Mouse (Mus musculus): ENCODE measurements around the gene Olfr1337.
"Not testable (repeated sequence)": the region's sequence is repeated elsewhere in the genome, so short reads cannot be mapped to it uniquely, and the experiment has no call there.

Gene Olfr1337

DNA sequence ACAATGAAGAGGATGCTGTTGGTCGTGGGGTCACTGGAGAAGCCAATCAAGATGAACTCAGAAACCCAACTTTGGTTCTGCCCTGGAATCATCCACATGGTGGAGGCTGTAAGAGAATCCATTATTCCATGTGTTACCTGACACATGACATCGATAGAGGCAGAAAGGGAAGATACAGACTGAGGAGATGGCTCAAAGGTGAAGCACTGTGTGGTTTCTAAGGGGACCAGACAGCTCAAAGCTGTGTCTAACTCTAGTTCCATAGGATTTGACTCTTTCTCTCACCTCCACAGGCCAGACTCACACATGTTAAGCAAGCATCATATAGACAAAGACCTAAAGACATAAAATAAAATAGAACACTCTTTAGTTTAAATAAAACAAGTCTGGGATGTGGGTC lies at the start of gene Olfr1337:
Gene Olfr1337 (minus strand): TSS at position 101 of the 400 bp plus-strand sequence.
- DNase-seq (ENCODE audit: extremely low spot score, low spot score): no peak

DNA sequence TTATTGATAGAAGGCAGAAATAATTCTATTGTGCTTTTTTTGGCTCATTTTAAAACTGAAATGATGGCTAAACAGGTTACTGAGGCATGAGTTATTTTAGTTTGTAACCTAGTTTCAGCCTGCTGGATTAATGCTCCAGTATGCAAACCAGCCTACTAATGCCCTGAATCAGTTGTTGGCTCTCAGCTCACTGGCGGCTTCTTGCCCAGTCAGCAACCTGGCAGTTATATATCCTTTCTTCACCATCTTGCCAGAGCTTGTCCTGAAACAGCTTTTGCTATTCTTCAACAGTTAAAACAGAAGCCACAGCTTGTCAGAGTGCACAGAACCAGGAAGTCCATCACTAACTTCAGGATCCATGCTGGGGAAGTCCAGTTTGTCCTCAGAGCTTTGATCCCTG lies 36.5 kb upstream of the Olfr1337 start:
- DNase-seq (ENCODE audit: extremely low spot score, low spot score): no peak

DNA sequence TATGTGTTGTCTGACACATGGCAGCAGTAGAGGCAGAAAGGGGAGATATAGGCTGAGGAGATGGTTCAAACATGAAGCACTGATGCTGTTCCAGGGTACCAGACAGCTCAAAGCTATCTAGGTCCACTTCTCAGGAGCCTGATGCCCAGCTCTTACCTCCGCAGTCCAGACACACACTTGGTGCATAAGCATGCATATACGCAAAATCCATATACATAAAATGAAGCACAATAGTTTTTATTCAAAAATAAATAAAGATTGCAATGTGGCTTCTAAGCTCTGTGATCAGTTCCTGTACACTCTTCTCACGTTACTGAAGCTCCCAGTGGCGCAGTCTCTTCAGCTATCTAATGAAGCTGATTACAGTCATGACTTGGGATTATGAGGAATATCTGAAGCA lies 27.5 kb upstream of the Olfr1337 start, which contains the start of gene Olfr1335:
Gene Olfr1335 (minus strand): TSS at position 101 of the 400 bp plus-strand sequence.
- no peak for DNase-seq (ENCODE audit: extremely low spot score, low spot score)

DNA sequence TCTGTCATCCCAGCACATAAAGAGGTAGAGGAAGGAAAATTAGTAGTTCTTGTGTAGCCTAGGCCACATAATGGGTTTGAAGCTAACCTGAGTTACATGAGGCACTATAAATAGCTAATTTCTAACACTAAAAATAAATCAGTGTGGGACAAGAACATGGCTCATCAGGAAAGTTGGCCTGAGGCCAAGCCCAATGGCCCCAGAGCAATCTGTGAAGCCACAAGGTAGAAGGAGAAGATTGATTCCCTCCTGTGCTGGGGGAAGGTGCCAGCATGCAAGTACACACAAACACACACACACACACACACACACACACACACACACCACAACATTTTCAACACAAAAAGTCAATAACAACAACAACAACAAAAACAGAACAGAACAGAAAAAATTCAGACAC lies 10.4 kb upstream of the Olfr1337 start:
- not testable (repeated sequence) for DNase-seq (ENCODE audit: extremely low spot score, low spot score)

DNA sequence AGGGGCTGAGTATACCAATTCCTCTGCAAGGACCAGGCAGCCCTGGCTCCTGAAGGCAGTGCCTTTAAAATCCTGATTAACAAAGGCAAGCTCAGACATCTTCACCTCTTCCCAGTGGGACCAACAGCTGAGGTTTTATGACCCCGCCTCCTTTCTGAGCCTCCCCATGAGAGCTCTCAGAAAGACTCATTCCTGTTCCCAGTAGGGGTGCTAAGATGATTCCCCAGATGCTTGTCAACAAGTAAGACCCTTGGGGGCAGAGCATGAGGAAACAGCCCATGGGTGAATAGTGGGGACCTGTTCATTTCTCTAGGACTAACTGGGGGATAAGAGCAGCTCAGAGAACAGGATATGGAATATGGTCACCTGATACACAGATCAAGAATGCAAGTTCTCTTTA lies 23.7 kb downstream of the Olfr1337 start, which contains the start of gene Olfr1338:
Gene Olfr1338 (minus strand): TSS at position 101 of the 400 bp plus-strand sequence.
- DNase-seq (ENCODE audit: extremely low spot score, low spot score): no peak

DNA sequence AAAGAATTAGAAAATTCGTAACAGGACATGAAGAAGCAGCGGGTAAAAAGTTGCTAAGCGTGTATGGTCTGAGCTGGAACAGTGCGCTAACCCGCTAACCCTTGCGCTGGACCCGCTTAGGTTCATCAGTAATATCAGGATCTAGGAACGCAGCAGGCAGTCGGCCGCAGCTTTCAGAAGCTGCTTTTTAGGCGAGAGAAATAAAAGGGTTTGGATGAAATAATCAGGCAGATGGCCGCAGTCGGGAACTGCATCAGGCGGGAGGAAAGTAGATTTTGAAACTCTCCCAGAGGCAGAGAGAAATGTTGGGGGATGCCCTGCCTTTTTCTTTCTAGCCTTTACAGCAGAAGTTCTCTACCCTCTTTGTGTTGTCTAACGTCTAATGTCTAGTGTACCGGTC lies 40.5 kb downstream of the Olfr1337 start:
- DNase-seq (ENCODE audit: extremely low spot score, low spot score): peak; percentile 19

DNA sequence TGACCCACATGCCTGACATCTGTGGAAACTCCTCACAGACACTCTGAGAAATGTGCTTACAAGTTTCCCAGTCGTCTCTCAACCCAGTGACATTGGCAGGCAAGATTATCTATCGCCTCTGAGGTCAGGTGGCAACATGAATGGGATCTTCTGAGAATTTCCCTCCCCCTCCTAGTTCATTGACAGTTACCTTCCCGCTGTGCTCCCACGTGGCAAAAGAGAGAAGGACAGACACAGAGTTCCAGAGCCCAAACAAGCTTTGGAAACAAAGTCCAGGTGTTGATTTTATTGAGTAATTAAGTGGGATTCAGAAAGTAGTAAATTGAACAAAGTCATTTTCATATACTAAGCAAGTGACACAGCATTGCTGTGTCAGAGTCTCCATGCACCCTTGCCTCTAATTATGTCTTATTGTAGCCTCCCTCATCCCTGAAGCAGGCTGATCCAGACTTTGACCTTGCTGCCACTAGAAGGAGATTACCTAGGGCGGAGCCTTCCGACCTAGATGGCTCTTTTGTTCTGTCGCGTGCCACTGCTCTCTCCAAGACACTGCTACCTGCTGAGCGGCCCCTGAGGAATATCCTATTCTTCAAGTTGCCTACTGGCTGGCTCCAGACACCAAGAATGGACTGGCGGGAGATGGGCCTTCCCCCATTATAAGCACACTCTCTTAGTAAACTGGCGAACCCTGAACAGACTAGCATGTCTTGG lies 41.2 kb downstream of the Olfr1337 start:
- no peak for DNase-seq (ENCODE audit: extremely low spot score, low spot score)

DNA sequence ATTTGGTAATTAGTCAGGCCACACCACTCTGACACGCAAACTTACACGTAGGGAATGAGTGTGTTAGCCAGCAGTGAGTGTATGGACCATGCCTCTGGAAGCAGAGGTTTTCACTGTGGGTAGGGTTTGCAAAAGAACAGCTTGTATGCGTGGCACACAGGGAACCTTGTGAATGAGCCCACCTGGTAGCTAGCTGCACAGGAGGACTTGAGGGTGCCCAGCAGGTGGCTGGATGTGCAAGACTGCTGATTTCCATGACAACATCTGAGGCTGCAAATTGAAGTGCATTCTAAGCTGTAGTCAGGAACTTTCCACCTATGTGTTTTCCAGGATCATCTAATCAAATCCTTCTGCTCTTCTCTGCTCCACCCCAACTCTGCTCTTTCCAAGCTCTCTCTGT lies 42.8 kb downstream of the Olfr1337 start:
- DNase-seq (ENCODE audit: extremely low spot score, low spot score): no peak

DNA sequence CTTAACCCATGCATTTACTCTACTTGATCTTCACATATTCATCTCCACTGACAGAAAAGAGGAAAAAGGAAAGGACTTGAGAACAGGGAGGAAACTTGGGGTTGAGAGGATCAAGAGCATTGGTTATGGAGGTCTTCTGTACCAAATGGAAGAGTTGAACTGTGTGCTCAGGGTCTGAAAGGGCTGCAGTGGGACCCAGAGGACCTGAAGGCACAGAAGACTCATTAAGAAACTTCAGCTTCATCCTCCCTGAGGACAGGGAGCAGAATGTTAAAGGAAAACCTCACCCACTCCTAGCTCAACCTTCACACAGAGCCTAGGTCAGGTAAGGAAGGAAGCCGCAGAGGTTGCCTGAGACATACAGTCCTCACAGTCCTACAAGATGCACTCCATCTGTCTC lies 50.5 kb downstream of the Olfr1337 start, which contains the start of gene Olfr1339:
Gene Olfr1339 (plus strand): TSS at position 301 of the 400 bp plus-strand sequence.
- no peak for DNase-seq (ENCODE audit: extremely low spot score, low spot score)
